In the genomic region with DNA sequence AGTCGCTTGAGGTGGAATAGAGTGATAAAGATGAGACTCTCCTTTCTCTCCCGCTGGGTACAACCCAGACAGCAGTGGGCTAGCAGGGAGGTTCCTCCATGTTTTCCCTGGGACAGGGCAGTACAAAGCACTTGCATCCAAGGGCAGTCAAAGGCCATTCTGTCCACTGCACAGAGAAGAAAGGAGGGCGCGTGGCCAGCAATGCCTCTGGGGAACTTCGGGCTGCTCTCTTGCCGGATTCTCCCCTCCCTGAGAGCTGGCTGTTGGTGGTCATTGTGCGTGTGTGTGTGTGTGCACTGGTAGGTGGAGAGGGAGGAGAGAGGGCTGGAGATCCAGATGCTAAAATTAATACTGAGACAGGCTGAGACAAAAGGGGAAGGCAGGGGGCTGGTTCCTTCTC, we compare ENCODE assay signal across 8 mouse cellular contexts. TPM values are rescaled to one million over a fixed set of nuclear protein-coding genes. Genes with fewer than 3 reads are reported as not detected.
DNase-seq lines count a peak whose midpoint lies in the region; ATAC-seq and TF ChIP-seq lines count a peak whose summit lies in the region.

No protein-coding gene starts in this region.

- H3K4me1 ChIP-seq in CH12.LX (ENCODE audit: control insufficient read depth in 1 of 2, insufficient read depth in 2 of 2): peaks cover 3 to 6% of the 10 kb centered on the region in 2 experiments; a peak in 3 of 4 replicates
- H3K4me1 ChIP-seq in heart, adult 2 months (ENCODE audit: control insufficient read depth, insufficient read depth, low read length): peaks cover 10% of the 10 kb centered on the region

- no peaks in the 10 kb centered on the region for H3K36me3 ChIP-seq in CH12.LX (replicated peaks in 1 of 2; ENCODE audit: control insufficient read depth in 1 of 2, insufficient read depth in 1 of 2, low read length in 1 of 2)
- no peaks in the 10 kb centered on the region for H3K36me3 ChIP-seq in heart, adult 2 months (ENCODE audit: control insufficient read depth, insufficient read depth, low read length)

- no peak overlapping the region for H3K4me2 ChIP-seq in CH12.LX (ENCODE audit: insufficient read depth, low read depth, poor library complexity, severe bottlenecking)

- no peak for TF ChIP-seq RAD21 in CH12.LX (IDR thresholded peaks at IDR 0.05; ENCODE audit: low read depth, low read length)

- in situ Hi-C loops in CH12.LX (cut with MboI; ENCODE audit: low pct_ligation_motif_present, low pct_unique_long_range_greater_than_20kb, low sequenced_read_pairs): loop anchor here (10.0 kb wide), 2 partner anchors 194 to 294 kb away; no protein-coding TSS in a partner anchor

- peak; percentile 52 to 59 for DNase-seq in cerebellum, postnatal 10 days
- no peak for DNase-seq in cerebellum, postnatal 4 days (ENCODE audit: low spot score in 2 of 2)
- no peak for DNase-seq in CH12.LX (ENCODE audit: extremely low read depth)
- DNase-seq in heart, adult 2 months: peak; percentile 72 to 73
- DNase-seq in kidney, postnatal 10 days: peak; percentile 56
- no peak for DNase-seq in left cerebral cortex, postnatal 14 days (ENCODE audit: low spot score in 2 of 2)

- H3K9me3 ChIP-seq in CH12.LX (replicated peaks; ENCODE audit: low read length): peaks cover 17% of the 10 kb centered on the region

- TF ChIP-seq CTCF in CH12.LX (conservative IDR thresholded peaks at IDR 0.05 in 1 of 2, IDR thresholded peaks at IDR 0.05 in 1 of 2; ENCODE audit: low read depth in 2 of 2, low read length in 2 of 2): no peak
- TF ChIP-seq CTCF in heart, adult 2 months (IDR thresholded peaks at IDR 0.05): no peak

- no peak for TF ChIP-seq EP300 in CH12.LX (IDR thresholded peaks at IDR 0.05; ENCODE audit: low read length)
- peak; percentile 81; the same call in 1 of the 2 replicates for TF ChIP-seq EP300 in heart, adult 2 months (IDR thresholded peaks at IDR 0.05; ENCODE audit: insufficient read depth, low read depth, low read length)

- H3K9ac ChIP-seq in CH12.LX (ENCODE audit: insufficient read depth, low read depth): no peak overlapping the region
- no peak overlapping the region for H3K9ac ChIP-seq in heart, adult 2 months (ENCODE audit: low read depth, low read length)

- H3K27me3 ChIP-seq in CH12.LX (replicated peaks): peaks cover 60% of the 10 kb centered on the region
- H3K27me3 ChIP-seq in heart, adult 2 months (ENCODE audit: control insufficient read depth, insufficient read depth, low read length): no peaks in the 10 kb centered on the region; the same call in 1 of the 2 replicates

- H3K79me2 ChIP-seq in CH12.LX (replicated peaks; ENCODE audit: control insufficient read depth, extremely low read depth, insufficient read depth, poor library complexity, severe bottlenecking): no peaks in the 10 kb centered on the region
- no peaks in the 10 kb centered on the region for H3K79me2 ChIP-seq in heart, adult 2 months (replicated peaks; ENCODE audit: control insufficient read depth, insufficient read depth, low read length)

- no peak for TF ChIP-seq POLR2A in CH12.LX (IDR thresholded peaks at IDR 0.05; ENCODE audit: low read depth, low read length)
- no peak; the same call in 1 of the 2 replicates for TF ChIP-seq POLR2A in heart, adult 2 months (IDR thresholded peaks at IDR 0.05; ENCODE audit: insufficient read depth, low read depth, low read length)

- intact Hi-C loops in heart, adult 2 months (cut with DNase I): loop anchor here (1.0 to 5.0 kb wide), 3 partner anchors 26 to 311 kb away; partner anchors contain the start of gene Heatr6
- intact Hi-C loops in left cerebral cortex, postnatal 14 days (cut with DNase I): loop anchor here (5.0 kb wide), 1 partner anchor 296 kb away; no protein-coding TSS in a partner anchor

- ATAC-seq in megakaryocyte progenitor cell, adult 5-6 weeks (replicated peaks; ENCODE audit: poor library complexity): no peak
- no peak for ATAC-seq in monocyte, adult 5-6 weeks (replicated peaks; ENCODE audit: insufficient number of reproducible peaks, low FRiP score, low TSS enrichment, poor library complexity, severe bottlenecking)

- dilution Hi-C loops in CH12.LX (cut with MboI; ENCODE audit: extremely low pct_ligation_motif_present, extremely low pct_unique_long_range_greater_than_20kb, low sequenced_read_pairs): no loop called here

- no peak overlapping the region for H3K4me3 ChIP-seq in CH12.LX (replicated peaks in 1 of 3; ENCODE audit: low read depth in 2 of 3, low read length in 2 of 3, poor library complexity in 1 of 3)
- peak overlapping the region; percentile 71; the same call in 1 of the 2 replicates for H3K4me3 ChIP-seq in heart, adult 2 months

- no peak overlapping the region for H3K27ac ChIP-seq in CH12.LX (ENCODE audit: insufficient read depth, low read depth)
- peak overlapping the region; percentile 57 for H3K27ac ChIP-seq in heart, adult 2 months

- 10% methylated on average over 7 of the region's 7 CpGs for WGBS in heart, adult 2 months

TF ChIP-seq in CH12.LX, 34 proteins besides CTCF, POLR2A, EP300 and RAD21:
- TF ChIP-seq SIN3A (IDR thresholded peaks at IDR 0.05; ENCODE audit: low read length): 0 out of 2 replicates have a peak, but pooled peaks have one; percentile 0
- TF ChIP-seq GABPA (IDR thresholded peaks at IDR 0.05; ENCODE audit: insufficient replicate concordance, low read depth, low read length): no peak

RNA-seq across cellular contexts. Expression of gene 1700020L24Rik, which starts 3.8 kb away (rescaled TPM):
- total RNA-seq in CH12.LX (2012; rRNA removed): 0.21 and 0.55 TPM in 2 replicates
- not detected in 2 replicates for total RNA-seq in CH12.LX (2014; rRNA removed)
- 0.34 and 0.40 TPM in 2 replicates for polyA plus RNA-seq in CH12.LX (2012; ENCODE audit: insufficient read length, low read depth)
- total RNA-seq in heart, adult 2 months (2021): not detected
- 0.27 TPM in 1 of 2 replicates, not detected in the other for polyA plus RNA-seq in heart, adult 2 months (2012; rRNA removed)
- 30.8 and 38.7 TPM in 2 replicates for total RNA-seq in megakaryocyte progenitor cell, adult 5-6 weeks (2015)
- 77.0 and 80.6 TPM in 2 replicates for total RNA-seq in megakaryocyte progenitor cell, adult 5-6 weeks (2017)
- total RNA-seq in left cerebral cortex, postnatal 14 days (2021): not detected
- 2.9 to 8.2 TPM (median 6.0 TPM) in 3 replicates for total RNA-seq in monocyte, adult 5-6 weeks (2017)

RNA-seq across cellular contexts. Expression of gene Gas2l2, which starts 12.0 kb away (rescaled TPM):
- not detected in 2 replicates for total RNA-seq in CH12.LX (2012; rRNA removed)
- total RNA-seq in CH12.LX (2014; rRNA removed): not detected in 2 replicates
- polyA plus RNA-seq in CH12.LX (2012; ENCODE audit: insufficient read length, low read depth): not detected in 2 replicates
- not detected for total RNA-seq in heart, adult 2 months (2021)
- polyA plus RNA-seq in heart, adult 2 months (2012; rRNA removed): 0.10 TPM in 1 of 2 replicates, not detected in the other
- 0.15 and 0.30 TPM in 2 replicates for total RNA-seq in megakaryocyte progenitor cell, adult 5-6 weeks (2015)
- 0.20 and 0.21 TPM in 2 replicates for total RNA-seq in megakaryocyte progenitor cell, adult 5-6 weeks (2017)
- total RNA-seq in left cerebral cortex, postnatal 14 days (2021): under 1 TPM in 1 of 2 experiments, not detected in 1; 0.34 TPM
- not detected in 3 replicates for total RNA-seq in monocyte, adult 5-6 weeks (2017)

RNA-seq across cellular contexts. Expression of gene Mmp28, which starts 21.6 kb away (rescaled TPM):
- total RNA-seq in CH12.LX (2012; rRNA removed) (0.04 and 0.17 TPM in 2 replicates), CH12.LX (2014; rRNA removed) (not detected in 2 replicates)
- polyA plus RNA-seq in CH12.LX (2012; ENCODE audit: insufficient read length, low read depth): not detected in 2 replicates
- 1 to 10 TPM; 4.7 to 4.9 TPM for total RNA-seq in heart, adult 2 months (2021)
- polyA plus RNA-seq in heart, adult 2 months (2012; rRNA removed): 3.3 and 4.4 TPM in 2 replicates
- total RNA-seq in megakaryocyte progenitor cell, adult 5-6 weeks (2015): 4.7 and 7.2 TPM in 2 replicates
- 3.4 and 5.0 TPM in 2 replicates for total RNA-seq in megakaryocyte progenitor cell, adult 5-6 weeks (2017)
- total RNA-seq in left cerebral cortex, postnatal 14 days (2021): 1 to 10 TPM; 3.9 to 5.8 TPM
- 0.39 to 0.75 TPM in 2 of 3 replicates, not detected in the other for total RNA-seq in monocyte, adult 5-6 weeks (2017)

RNA-seq across cellular contexts. Expression of gene Taf15, which starts 31.7 kb away (rescaled TPM):
- 60.4 and 69.8 TPM in 2 replicates for total RNA-seq in CH12.LX (2012; rRNA removed)
- total RNA-seq in CH12.LX (2014; rRNA removed): 38.8 and 39.5 TPM in 2 replicates
- 367 and 488 TPM in 2 replicates for polyA plus RNA-seq in CH12.LX (2012; ENCODE audit: insufficient read length, low read depth)
- 10 to 100 TPM; 34.2 to 39.6 TPM for total RNA-seq in heart, adult 2 months (2021)
- 9.1 and 15.2 TPM in 2 replicates for polyA plus RNA-seq in heart, adult 2 months (2012; rRNA removed)
- total RNA-seq in megakaryocyte progenitor cell, adult 5-6 weeks (2015): 68.8 and 73.2 TPM in 2 replicates
- 25.2 and 49.7 TPM in 2 replicates for total RNA-seq in megakaryocyte progenitor cell, adult 5-6 weeks (2017)
- total RNA-seq in left cerebral cortex, postnatal 14 days (2021): 10 to 100 TPM; 52.0 to 62.1 TPM
- 32.9 to 77.9 TPM (median 52.7 TPM) in 3 replicates for total RNA-seq in monocyte, adult 5-6 weeks (2017)

RNA-seq across cellular contexts. Expression of gene Rasl10b, which starts 32.3 kb away (rescaled TPM):
- 0.21 and 0.42 TPM in 2 replicates for total RNA-seq in CH12.LX (2012; rRNA removed)
- total RNA-seq in CH12.LX (2014; rRNA removed): not detected in 2 replicates
- 0.08 TPM in 1 of 2 replicates, not detected in the other for polyA plus RNA-seq in CH12.LX (2012; ENCODE audit: insufficient read length, low read depth)
- total RNA-seq in heart, adult 2 months (2021): 10 to 100 TPM; 61.9 to 77.8 TPM
- 70.8 and 71.6 TPM in 2 replicates for polyA plus RNA-seq in heart, adult 2 months (2012; rRNA removed)
- not detected in 2 replicates for total RNA-seq in megakaryocyte progenitor cell, adult 5-6 weeks (2015)
- total RNA-seq in megakaryocyte progenitor cell, adult 5-6 weeks (2017): 0.14 TPM in 1 of 2 replicates, not detected in the other
- total RNA-seq in left cerebral cortex, postnatal 14 days (2021): 100 to 1,000 TPM; 229 to 234 TPM
- total RNA-seq in monocyte, adult 5-6 weeks (2017): 0.11 TPM in 1 of 3 replicates, not detected in the others

Comparison
In these comparisons a context has a peak if more than half of its experiments do, and no peak if none do; other contexts are left out.
1. DNase-seq: peak in cerebellum, postnatal 10 days (2 of 2), heart, adult 2 months (2 of 2) and kidney, postnatal 10 days (single experiment); none in cerebellum, postnatal 4 days (0 of 2), CH12.LX (single experiment) and left cerebral cortex, postnatal 14 days (0 of 2).